Mouse (Mus musculus) stomach, embryonic 16.5 days (tissue): ENCODE results near the gene Gata1. TPM values are rescaled to one million over a fixed set of nuclear protein-coding genes. Genes with fewer than 3 reads are reported as not detected.
A peak's percentile ranks its signal among the peaks of the same experiment; 100 is the strongest.
"Not testable (repeated sequence)": the region's sequence is repeated elsewhere in the genome, so short reads cannot be mapped to it uniquely, and the experiment has no call there.

Experiments used
- ATAC-seq: fragments of 200-750 bp; cut with Nextera tagmentation; 2 replicates; pipeline ENCODE4 v1.8.0; 2017; ENCODE audit warnings: moderate number of reproducible peaks, moderate TSS enrichment; ENCODE audit not compliant: insufficient read depth, low FRiP score
- H3K27ac ChIP-seq: fragments of 300-500 bp; sonication (generic); 2 replicates; pipeline ENCODE4 v1.5.1; 2014; ENCODE audit warnings: low read length
- H3K27me3 ChIP-seq: fragments of 300-500 bp; sonication (generic); 2 replicates; pipeline ENCODE4 v1.6.1; 2014; ENCODE audit warnings: low read length, control low read depth, mixed read lengths; ENCODE audit not compliant: control insufficient read depth, insufficient read depth
- H3K36me3 ChIP-seq: fragments of 300-500 bp; sonication (generic); 2 replicates; pipeline ENCODE4 v1.6.1; 2014; ENCODE audit warnings: low read length; ENCODE audit not compliant: control insufficient read depth, insufficient read depth
- H3K4me1 ChIP-seq: fragments of 300-500 bp; sonication (generic); 2 replicates; pipeline ENCODE4 v1.6.1; 2014; ENCODE audit warnings: low read length, control low read depth, mixed read lengths; ENCODE audit not compliant: control insufficient read depth, insufficient read depth
- H3K4me2 ChIP-seq: fragments of 300-500 bp; sonication (generic); 2 replicates; pipeline ENCODE4 v1.6.1; 2014; ENCODE audit warnings: low read depth, low read length, mixed read lengths
- H3K4me3 ChIP-seq: fragments of 300-500 bp; sonication (generic); replicated peaks from 2 replicates; pipeline ENCODE4 v1.5.1; 2014; ENCODE audit warnings: mild to moderate bottlenecking, low read length
- H3K9ac ChIP-seq: fragments of 300-500 bp; sonication (generic); 2 replicates; pipeline ENCODE4 v1.6.1; 2014; ENCODE audit warnings: low read length
- H3K9me3 ChIP-seq: fragments of 300-500 bp; sonication (generic); replicated peaks from 2 replicates; pipeline ENCODE4 v1.6.1; 2016; ENCODE audit warnings: low read length, control low read depth; ENCODE audit not compliant: control insufficient read depth
- WGBS: fragments of 180-500 bp; shearing (Covaris S2); extraction: QIAGEN DNeasy Blood & Tissue Kit; methylation state at CpG from one replicate; pipeline ENCODE4 v1.1.7; 2014; 5-methylcytosine and 5-hydroxymethylcytosine counted together
- polyA plus RNA-seq: library from polyadenylated mRNA; unstranded; fragments of >200 nt; fragmentation: Nextera tagmentation; extraction: Ambion mirVana; gene quantifications from 2 replicates; pipeline ENCODE4 v1.2.1, GENCODE M21; 2015

The Gata1 gene
- polyA plus RNA-seq, 1 experiment from 2014 or later: 6.0 TPM

DNA sequence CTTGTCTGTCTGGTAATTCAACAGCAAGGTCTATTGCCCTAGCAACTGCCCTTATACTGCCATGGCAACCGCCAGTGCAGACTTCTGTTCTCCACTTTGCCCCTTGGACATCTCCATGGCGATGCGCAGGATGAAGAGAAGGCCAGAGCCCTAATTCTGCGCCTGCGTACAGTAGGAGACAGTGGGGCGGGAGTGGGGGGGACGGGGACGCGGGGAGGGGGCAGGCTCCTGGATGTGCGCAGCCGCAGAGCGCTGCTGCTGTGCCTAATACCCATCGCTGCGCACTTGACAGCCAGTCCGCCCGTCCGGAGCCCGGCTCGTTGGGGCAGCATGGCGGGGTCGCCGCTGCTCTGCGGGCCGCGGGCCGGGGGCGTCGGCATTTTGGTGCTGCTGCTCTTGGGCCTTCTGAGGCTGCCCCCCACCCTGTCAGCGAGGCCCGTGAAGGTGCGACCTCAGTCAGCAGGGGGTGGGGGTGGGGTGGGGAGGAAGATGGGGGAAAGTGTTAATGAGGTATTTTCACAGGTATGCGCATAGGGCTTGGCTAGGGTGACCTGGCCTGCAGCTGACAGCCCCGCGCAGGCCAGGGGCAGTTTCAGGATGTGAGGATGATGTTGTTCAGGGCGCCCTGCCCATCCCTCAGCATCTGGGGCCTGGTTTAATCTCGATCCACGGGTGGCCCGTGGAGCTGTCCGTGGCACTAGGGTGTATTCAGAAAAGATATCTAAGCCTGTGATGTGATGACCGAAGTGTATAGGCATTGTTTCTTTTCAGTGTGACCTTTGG lies 58.1 kb downstream of the Gata1 start, which contains the start of gene Pcsk1n:
Gene Pcsk1n, plus strand, starts transcription at position 222 of the 783 bp plus-strand sequence.
- Histone ChIP-seq H3K27ac (no peak within 1 kb of the TSS), H3K4me3 (0 out of 2 replicates have a peak within 1 kb of the TSS, but pooled peaks have one; percentile 11), H3K27me3 (peaks cover 31% of the 10 kb centered on the region), H3K9me3 (no peaks in the 10 kb centered on the region), H3K4me2 (0 out of 2 replicates have a peak within 1 kb of the TSS, but pooled peaks have one; percentile 21), H3K9ac (no peak within 1 kb of the TSS), H3K4me1 (no peaks in the 10 kb centered on the region), H3K36me3 (no peaks in the 10 kb centered on the region)
- 13% methylated on average over 40 of the region's 40 CpGs for WGBS
- ATAC-seq: no peak

DNA sequence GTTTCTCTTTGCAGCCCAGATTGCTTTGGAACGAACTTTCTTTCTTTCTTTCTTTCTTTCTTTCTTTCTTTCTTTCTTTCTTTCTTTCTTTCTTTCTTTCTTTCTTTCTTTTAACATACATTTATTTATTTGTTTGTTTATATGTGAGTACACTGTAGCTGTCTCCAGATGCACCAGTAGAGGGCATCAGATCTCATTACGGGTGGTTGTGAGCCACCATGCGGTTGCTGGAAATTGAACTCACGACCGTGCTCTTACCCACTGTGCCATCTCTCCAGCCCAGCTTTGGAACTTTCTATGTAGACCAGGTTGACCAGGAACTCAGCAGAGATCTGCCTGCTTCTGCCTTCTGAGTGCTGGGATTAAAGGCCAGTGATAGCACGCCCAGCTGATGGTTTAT lies 59.9 kb downstream of the Gata1 start:
- not testable (repeated sequence) for H3K9ac ChIP-seq, H3K36me3 ChIP-seq, H3K4me1 ChIP-seq, H3K4me3 ChIP-seq, H3K4me2 ChIP-seq, H3K9me3 ChIP-seq, H3K27ac ChIP-seq, ATAC-seq
- H3K27me3 ChIP-seq: peaks cover 18% of the 10 kb centered on the region
- 71% methylated on average over 6 of the region's 6 CpGs for WGBS

DNA sequence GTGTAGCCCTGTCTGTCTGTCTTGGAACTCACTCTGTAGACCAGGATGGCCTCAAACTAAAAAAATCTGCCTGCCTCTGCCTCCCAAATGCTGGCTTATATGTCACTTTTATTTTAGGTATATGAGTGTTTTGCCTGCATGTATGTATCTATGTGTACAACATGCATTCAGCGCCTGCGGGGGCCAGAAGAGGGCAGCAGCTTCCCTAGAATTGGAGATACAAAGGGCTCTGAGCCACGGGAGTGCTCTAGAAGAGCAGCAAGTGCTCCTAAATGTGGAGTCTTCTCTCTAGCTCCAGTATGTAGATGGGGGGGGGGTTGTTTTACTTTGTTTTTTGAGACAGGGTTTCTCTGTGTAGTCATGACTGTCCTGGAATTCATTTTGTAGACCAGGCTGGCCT lies 62.2 kb downstream of the Gata1 start:
- not testable (repeated sequence) for H3K27me3 ChIP-seq, H3K9me3 ChIP-seq, H3K9ac ChIP-seq, H3K36me3 ChIP-seq, H3K4me3 ChIP-seq, H3K4me2 ChIP-seq, ATAC-seq, H3K27ac ChIP-seq, H3K4me1 ChIP-seq
- 17% methylated on average over 3 of the region's 3 CpGs for WGBS

DNA sequence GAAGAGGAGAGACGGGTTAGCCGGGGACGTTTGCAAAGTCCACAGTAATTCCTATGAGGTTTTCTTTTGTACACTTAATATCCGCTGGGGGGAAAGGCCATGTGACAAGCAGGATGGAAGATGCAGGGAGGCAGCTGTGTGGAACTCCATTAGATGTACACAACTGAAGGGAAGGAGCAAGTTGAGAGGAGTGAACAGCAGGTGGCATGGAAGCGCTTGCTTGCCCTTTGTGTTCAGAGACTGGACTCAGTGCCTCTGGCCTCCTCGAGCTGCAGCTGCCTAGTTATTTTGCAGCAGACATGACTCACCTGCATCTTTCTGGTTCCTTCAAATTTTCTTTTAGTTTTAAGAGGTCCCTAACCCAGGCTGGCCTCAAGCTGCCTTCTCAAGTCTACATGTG lies 67.4 kb downstream of the Gata1 start:
- no peaks in the 10 kb centered on the region for H3K4me1 ChIP-seq
- ATAC-seq: no peak

More for the DNA sequence above, 67.4 kb downstream of the Gata1 start:
- 46% methylated on average over 6 of the region's 6 CpGs for WGBS
- no peaks in the 10 kb centered on the region for H3K36me3 ChIP-seq
- no peak overlapping the region for H3K4me2 ChIP-seq
- H3K27ac ChIP-seq: no peak overlapping the region
- H3K9ac ChIP-seq: no peak overlapping the region
- H3K4me3 ChIP-seq: no peak overlapping the region
- no peaks in the 10 kb centered on the region for H3K27me3 ChIP-seq
- H3K9me3 ChIP-seq: no peaks in the 10 kb centered on the region; the same call in 1 of the 2 replicates

Other genes with a start within 250 kb of the Gata1 start
- gene Praf2, start 249.6 kb downstream of the Gata1 start, polyA plus RNA-seq: 59.4 and 63.1 TPM in 2 replicates
- 17.9 and 18.2 TPM in 2 replicates for gene Ccdc120, start 227.2 kb downstream of the Gata1 start, polyA plus RNA-seq
- gene Tfe3, start 215.5 kb downstream of the Gata1 start, polyA plus RNA-seq: 21.7 and 25.2 TPM in 2 replicates
- gene Gripap1, start 188.3 kb downstream of the Gata1 start, polyA plus RNA-seq: 42.4 and 47.8 TPM in 2 replicates
- gene Kcnd1, start 155.8 kb downstream of the Gata1 start, polyA plus RNA-seq: 1.7 and 2.0 TPM in 2 replicates
- gene Otud5, start 136.7 kb downstream of the Gata1 start, polyA plus RNA-seq: 25.3 and 28.6 TPM in 2 replicates
- gene Pim2, start 99.8 kb downstream of the Gata1 start, polyA plus RNA-seq: 10.9 and 11.1 TPM in 2 replicates
- 45.0 and 47.0 TPM in 2 replicates for gene Slc35a2, start 94.0 kb downstream of the Gata1 start, polyA plus RNA-seq
- 99.8 and 104 TPM in 2 replicates for gene Pqbp1, start 78.8 kb downstream of the Gata1 start, polyA plus RNA-seq
- 142 and 143 TPM in 2 replicates for gene Timm17b, start 78.7 kb downstream of the Gata1 start, polyA plus RNA-seq
- not detected in 2 replicates for gene Gm10491, start 70.2 kb downstream of the Gata1 start, polyA plus RNA-seq
- gene Gm10490, start 68.5 kb downstream of the Gata1 start, polyA plus RNA-seq: not detected in 2 replicates
- 7.6 and 8.6 TPM in 2 replicates for gene Pcsk1n, start 58.2 kb downstream of the Gata1 start, polyA plus RNA-seq
- gene Eras, start 49.5 kb downstream of the Gata1 start, polyA plus RNA-seq: not detected in 2 replicates
- gene Hdac6, start 30.2 kb downstream of the Gata1 start, polyA plus RNA-seq: 21.4 and 23.3 TPM in 2 replicates
- gene Glod5, start 40.4 kb upstream of the Gata1 start, polyA plus RNA-seq: 1.8 and 2.1 TPM in 2 replicates
- 42.1 and 42.4 TPM in 2 replicates for gene Suv39h1, start 96.7 kb upstream of the Gata1 start, polyA plus RNA-seq
- gene Was, start 112.4 kb upstream of the Gata1 start, polyA plus RNA-seq: 0.41 and 0.62 TPM in 2 replicates
- gene Wdr13, start 154.8 kb upstream of the Gata1 start, polyA plus RNA-seq: 31.5 and 35.5 TPM in 2 replicates
- 396 and 404 TPM in 2 replicates for gene Rbm3, start 167.8 kb upstream of the Gata1 start, polyA plus RNA-seq
- 10.9 and 11.6 TPM in 2 replicates for gene Tbc1d25, start 198.1 kb upstream of the Gata1 start, polyA plus RNA-seq
- gene Ebp, start 215.4 kb upstream of the Gata1 start, polyA plus RNA-seq: 53.3 and 67.0 TPM in 2 replicates
- gene Porcn, start 228.5 kb upstream of the Gata1 start, polyA plus RNA-seq: 13.8 and 15.9 TPM in 2 replicates